Mouse (Mus musculus) retina, embryonic 14.5 days (tissue): ENCODE measurements around the gene Ak9.
"Not testable (repeated sequence)": the region's sequence is repeated elsewhere in the genome, so short reads cannot be mapped to it uniquely, and the experiment has no call there.

Experiments
- DNase-seq: peaks from one replicate; pipeline ENCODE4 v3.0.0-alpha.2; 2015; ENCODE audit warnings: low spot score

The Ak9 gene

DNA sequence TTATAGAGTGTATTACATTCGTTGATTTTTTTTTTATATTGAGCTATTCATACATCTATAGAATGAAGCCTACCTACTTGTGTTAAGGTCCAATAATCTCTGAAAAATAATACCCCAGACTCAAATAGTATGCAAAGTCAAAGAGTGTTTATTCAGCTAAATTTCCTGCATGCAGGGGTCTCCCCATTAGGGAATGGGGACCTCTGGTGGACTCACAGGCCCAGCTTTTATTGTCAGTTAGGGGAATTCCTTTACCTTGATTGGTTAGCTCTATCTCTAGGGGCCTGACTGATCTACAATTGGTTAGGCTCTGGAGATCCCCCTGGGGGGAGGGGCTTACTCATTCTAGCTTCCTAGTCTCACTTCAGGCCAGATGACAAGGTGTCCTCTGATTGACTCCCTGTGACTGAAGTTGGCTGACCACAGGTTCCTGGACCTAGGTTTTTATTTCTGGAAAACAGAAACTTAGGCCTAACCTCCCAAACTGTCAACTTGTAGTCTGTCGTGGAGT is 28.8 kb downstream of the Ak9 start:
- no peak for DNase-seq

DNA sequence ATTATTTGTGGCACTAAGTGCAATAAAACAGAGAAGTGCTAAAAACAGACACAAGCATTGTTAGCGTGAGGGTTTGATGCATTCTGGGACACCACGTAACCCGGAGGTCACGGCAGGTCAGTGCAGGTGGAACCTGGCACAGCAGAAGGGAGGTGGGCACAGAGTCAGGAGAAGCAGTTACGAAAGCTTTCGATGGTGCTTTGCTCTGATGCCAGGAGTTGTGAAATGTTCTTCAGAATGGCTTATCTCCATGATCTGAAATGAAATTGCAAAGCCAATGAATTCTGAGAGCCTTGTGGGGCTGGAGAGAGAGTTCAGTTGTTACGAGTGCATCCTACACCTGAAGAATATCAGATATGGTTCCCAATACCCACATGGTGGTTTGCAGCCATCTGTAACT is 37.6 kb downstream of the Ak9 start:
- DNase-seq, result no peak

- no peak for DNase-seq
These were observed 61.3 kb downstream of the Ak9 start for GRCm38 (mm10) chr10:41365086-41365485.

DNA sequence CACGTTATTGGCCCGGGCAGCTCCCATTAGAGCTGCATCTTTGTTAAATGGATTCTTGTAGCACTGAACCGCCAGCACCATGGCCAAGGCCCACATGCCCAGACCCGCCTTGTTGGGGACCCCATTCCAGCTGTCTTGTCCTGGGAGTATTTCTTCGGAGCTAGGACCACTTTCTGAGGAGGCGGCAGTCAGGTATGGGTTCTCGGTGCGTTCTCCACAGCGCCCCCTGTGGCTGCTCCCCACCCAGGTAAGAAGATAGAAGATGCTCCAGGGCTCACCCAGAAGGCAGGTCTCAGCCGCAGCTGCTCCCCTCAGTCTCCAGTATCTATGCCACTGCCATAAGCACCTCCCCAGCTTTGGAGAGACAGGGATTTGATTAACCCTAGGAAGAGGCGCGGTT is 76.7 kb downstream of the Ak9 start:
- no peak for DNase-seq

DNA sequence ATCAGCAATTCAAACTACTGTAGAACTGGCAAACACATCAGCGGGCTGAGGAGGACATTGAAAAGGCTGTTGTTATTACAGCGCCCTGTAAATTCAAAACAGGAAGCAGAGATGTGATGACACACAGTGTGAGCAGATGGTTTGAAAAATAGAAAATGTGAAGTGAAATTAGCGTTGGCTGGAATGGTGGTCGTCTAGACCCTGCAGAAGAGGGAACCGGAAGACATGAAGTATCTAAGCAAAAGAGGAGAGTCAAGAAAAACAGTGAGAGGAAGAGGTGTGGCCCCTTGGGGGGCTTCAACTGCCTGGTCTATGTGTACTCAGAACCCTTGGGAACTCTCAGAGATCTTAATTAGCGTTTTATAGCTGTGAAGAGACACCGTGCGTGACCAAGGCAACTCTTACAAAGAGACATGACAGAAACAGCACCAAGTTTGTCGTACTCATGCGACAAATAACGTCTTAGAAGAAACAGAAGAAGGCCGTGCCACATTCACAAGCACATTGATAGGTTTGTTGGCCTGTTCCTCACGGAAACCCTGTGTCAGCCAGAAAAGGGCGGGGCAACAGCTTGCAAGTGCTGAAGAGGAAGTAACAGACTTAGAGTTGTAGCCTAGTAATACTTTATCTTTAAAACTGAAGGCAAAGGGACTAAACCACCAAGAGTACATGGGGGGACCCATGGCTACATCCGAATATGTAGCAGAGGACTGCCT is 81.9 kb downstream of the Ak9 start:
- no peak for DNase-seq

GRCm38 (mm10) chr10:41393555-41393954 is 89.8 kb downstream of the Ak9 start:
- DNase-seq, result peak; percentile 20

GRCm38 (mm10) chr10:41401097-41401496 is 97.3 kb downstream of the Ak9 start:
- no peak for DNase-seq

- no peak for DNase-seq
These were observed 99.6 kb downstream of the Ak9 start for GRCm38 (mm10) chr10:41403364-41403763.

GRCm38 (mm10) chr10:41403893-41404612 is 100.3 kb downstream of the Ak9 start:
- DNase-seq, result peak; percentile 44

GRCm38 (mm10) chr10:41410176-41410575 is 106.4 kb downstream of the Ak9 start:
- DNase-seq, result not testable (repeated sequence)

DNA sequence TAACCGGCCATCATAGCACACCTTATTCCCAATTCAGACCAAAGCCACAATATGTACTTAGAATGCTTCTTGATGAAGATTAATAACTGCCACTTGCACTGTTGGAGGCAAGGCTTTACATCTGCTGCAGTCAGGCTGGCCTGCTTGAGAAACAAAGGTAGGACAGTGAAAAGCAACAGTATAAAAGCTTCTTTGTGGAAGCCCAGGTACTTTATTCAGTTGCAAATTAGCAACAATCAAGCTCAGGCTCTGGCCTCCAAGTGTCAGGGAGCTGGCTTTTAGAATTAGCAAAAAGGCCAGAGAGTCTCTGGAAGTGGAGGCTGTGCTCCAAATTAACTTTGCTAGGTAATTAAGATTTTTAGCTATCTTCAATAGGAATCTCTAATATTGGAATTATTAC is 107.0 kb downstream of the Ak9 start:
- not testable (repeated sequence) for DNase-seq

DNA sequence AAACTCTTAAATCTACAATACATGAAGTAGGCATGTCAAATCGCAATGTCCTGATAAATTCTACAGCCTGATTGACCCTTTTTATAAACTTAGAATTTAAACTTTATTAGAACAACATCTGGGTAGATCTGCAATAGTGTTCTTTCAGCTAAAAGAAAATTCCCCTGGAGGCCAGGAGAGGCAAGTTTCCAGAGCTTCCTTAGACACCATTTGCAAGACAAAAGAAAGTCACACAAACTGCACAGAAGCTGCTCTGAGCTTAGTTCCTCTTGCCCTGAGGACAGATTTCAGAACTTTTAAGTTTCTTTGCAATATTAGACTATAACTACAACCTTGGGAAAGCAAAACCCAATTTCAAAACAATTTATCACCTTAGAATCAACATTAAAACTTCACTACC is 109.7 kb downstream of the Ak9 start:
- not testable (repeated sequence) for DNase-seq

DNA sequence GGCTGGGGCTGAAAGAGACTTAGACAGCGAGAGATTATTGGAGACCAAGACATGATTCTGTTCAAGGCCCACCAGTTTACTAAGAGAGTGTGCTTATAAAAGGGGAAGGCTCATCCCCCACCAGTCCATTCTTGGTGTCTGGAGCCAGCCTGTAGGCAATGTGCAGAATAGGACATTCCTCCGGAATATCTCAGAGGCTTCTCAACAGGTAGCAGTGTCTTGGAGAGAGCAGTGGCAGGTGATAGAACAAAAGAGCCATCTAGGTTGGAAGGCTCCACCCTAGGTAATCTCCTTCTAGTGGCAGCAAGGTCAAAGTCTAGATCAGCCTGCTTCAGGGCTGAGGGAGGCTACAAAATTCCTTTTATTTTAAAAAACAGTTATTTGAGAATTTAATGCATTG is 111.6 kb downstream of the Ak9 start:
- DNase-seq, result not testable (repeated sequence)

- no peak for DNase-seq
These were observed 116.9 kb downstream of the Ak9 start for GRCm38 (mm10) chr10:41420496-41421200.

DNA sequence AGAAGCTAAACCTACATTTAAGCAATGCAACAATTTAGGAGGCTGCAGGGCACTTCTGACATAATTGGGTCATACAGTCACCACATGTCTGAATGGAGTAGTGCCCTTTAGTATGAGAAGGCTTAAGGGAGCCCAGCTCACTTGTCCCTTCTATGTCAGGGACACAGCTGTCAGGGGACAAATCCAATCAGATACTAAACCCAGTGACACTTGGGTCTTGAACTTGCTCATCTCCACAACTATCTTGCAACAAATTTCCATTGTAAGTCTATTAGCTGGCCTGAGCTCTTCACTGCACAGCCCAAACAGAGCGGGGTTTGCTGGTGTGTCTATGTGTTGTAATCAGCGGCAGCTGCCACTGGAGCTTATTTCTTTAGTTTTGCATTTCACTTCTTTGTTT is 119.9 kb downstream of the Ak9 start:
- peak; percentile 13 for DNase-seq

DNA sequence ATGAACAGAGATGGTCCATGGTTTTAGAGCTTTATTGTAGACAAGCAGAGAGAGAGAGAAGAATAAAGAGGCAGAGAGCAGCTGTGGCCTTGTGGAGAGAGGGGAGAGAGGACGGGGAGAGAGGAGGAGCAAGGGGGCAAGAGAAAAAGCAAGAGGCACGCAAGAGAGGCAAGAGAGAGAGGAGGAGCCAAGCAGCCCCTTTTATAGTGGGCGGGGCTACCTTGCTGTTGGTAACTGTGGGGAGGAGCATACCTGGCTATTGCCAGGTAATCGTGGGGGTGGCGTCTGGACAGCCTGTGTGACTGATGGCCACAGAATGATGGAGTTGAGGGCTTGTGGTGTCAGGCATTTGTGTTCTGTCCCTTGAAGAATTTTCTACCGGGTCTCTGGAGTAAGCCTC is 122.6 kb downstream of the Ak9 start:
- DNase-seq, result no peak

- peak; percentile 69 for DNase-seq
These were observed 130.8 kb downstream of the Ak9 start for GRCm38 (mm10) chr10:41434624-41435023.

GRCm38 (mm10) chr10:41435141-41435540 is 131.4 kb downstream of the Ak9 start:
- no peak for DNase-seq

DNA sequence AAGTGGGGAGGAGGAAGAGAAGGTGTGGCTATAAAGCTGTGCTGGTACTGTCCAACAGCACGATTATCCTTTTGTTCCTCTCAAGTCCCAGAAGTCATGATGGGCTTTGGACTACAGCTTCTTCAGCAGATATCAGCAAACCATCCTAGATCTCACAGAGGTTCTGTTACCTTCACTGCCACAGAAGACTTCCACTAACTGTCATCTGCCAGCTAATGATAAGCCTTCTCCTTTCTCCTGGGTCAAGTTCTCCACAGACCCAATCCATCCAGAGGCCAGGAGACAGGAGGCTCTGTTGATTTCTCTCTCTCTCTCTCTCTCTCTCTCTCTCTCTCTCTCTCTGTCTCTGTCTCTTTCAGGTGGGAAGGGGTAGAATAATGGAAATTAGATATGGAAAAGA is 144.4 kb downstream of the Ak9 start:
- no peak for DNase-seq

DNA sequence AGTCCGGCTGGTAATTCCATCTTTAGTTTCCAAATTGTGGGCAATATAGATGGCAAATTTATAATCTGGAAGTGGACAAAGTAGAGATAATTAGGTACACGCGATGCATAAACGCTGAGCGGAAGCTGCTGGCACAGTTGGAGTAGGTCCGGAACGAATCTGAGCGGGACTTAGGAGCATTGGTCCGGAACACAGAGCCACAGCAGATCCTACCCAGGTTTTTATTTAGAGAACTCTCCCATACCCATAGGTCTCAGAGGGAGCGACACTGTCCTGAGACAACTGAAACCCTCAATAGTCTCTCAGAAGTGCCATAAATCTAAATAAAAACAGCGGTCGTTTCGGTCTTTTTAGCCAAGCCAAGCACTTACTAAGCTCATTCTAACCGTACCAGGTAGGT is 145.9 kb downstream of the Ak9 start:
- no peak for DNase-seq

- DNase-seq, result peak; percentile 98
These were observed 146.4 kb downstream of the Ak9 start, which contains the start of gene Zbtb24 for GRCm38 (mm10) chr10:41450137-41450670. Gene Zbtb24, plus strand, starts transcription at chr10:41450383.

- DNase-seq, result no peak
These were observed 147.2 kb downstream of the Ak9 start for GRCm38 (mm10) chr10:41450780-41451522.
